Mouse (Mus musculus) hindbrain, embryonic 16.5 days (tissue): ENCODE measurements around the gene Zmiz1. TPM values are rescaled to one million over a fixed set of nuclear protein-coding genes. Genes with fewer than 3 reads are reported as not detected.

Experiments
- ATAC-seq: fragments of 200-750 bp; cut with Nextera tagmentation; 2 replicates; pipeline ENCODE4 v1.8.0; 2017; ENCODE audit warnings: moderate TSS enrichment, moderate library complexity
- H3K27ac ChIP-seq: fragments of 300-500 bp; sonication (generic); 2 replicates; pipeline ENCODE4 v1.5.1; 2014; ENCODE audit warnings: low read depth, mild to moderate bottlenecking, control low read depth, low read length, moderate library complexity
- H3K27me3 ChIP-seq: fragments of 300-500 bp; sonication (generic); replicated peaks from 2 replicates; pipeline ENCODE4 v1.6.1; 2014; ENCODE audit warnings: low read length; ENCODE audit not compliant: control insufficient read depth, insufficient read depth
- H3K36me3 ChIP-seq: fragments of 300-500 bp; sonication (generic); 2 replicates; pipeline ENCODE4 v1.6.1; 2014; ENCODE audit warnings: mild to moderate bottlenecking, low read length, moderate library complexity, mixed read lengths; ENCODE audit not compliant: control insufficient read depth, insufficient read depth
- H3K4me1 ChIP-seq: fragments of 300-500 bp; sonication (generic); 2 replicates; pipeline ENCODE4 v1.6.1; 2014; ENCODE audit warnings: low read depth, low read length; ENCODE audit not compliant: control insufficient read depth, insufficient read depth
- H3K4me2 ChIP-seq: fragments of 300-500 bp; sonication (generic); 2 replicates; pipeline ENCODE4 v1.6.1; 2014; ENCODE audit warnings: mild to moderate bottlenecking, low read length, control low read depth, moderate library complexity
- H3K4me3 ChIP-seq: fragments of 300-500 bp; sonication (generic); 2 replicates; pipeline ENCODE4 v1.5.1; 2014; ENCODE audit warnings: mild to moderate bottlenecking, low read length, control low read depth, moderate library complexity
- H3K9ac ChIP-seq: fragments of 300-500 bp; sonication (generic); 2 replicates; pipeline ENCODE4 v1.6.1; 2014; ENCODE audit warnings: low read depth, mild to moderate bottlenecking, control low read depth, low read length, moderate library complexity
- H3K9me3 ChIP-seq: fragments of 300-500 bp; sonication (generic); 2 replicates; pipeline ENCODE4 v1.6.1; 2014; ENCODE audit warnings: mild to moderate bottlenecking, low read length, moderate library complexity; ENCODE audit not compliant: control insufficient read depth
- WGBS: fragments of 180-500 bp; shearing (Covaris S2); extraction: QIAGEN DNeasy Blood & Tissue Kit; methylation state at CpG from one replicate; pipeline ENCODE4 v1.1.7; 2014; 5-methylcytosine and 5-hydroxymethylcytosine counted together
- polyA plus RNA-seq: library from polyadenylated mRNA; unstranded; fragments of >200 nt; fragmentation: Nextera tagmentation; extraction: Ambion mirVana; gene quantifications from 2 replicates; pipeline ENCODE4 v1.2.1, GENCODE M21; 2015

The Zmiz1 gene
- polyA plus RNA-seq, 1 experiment from 2014 or later: 50.4 TPM

GRCm38 (mm10) chr14:25585545-25586301, 126.7 kb downstream of the Zmiz1 start:
- H3K27ac ChIP-seq: peak overlapping the region; percentile 97
- 4% methylated on average over 21 of the region's 21 CpGs for WGBS
- peak overlapping the region; percentile 10; the same call in 1 of the 2 replicates for H3K4me2 ChIP-seq
- ATAC-seq: peak; percentile 86
- H3K9me3 ChIP-seq: no peaks in the 10 kb centered on the region
- H3K9ac ChIP-seq: peak overlapping the region; percentile 66
- peaks cover 8% of the 10 kb centered on the region for H3K36me3 ChIP-seq
- no peak overlapping the region for H3K4me3 ChIP-seq
- peaks cover 65% of the 10 kb centered on the region for H3K4me1 ChIP-seq
- H3K27me3 ChIP-seq: no peaks in the 10 kb centered on the region

- peak overlapping the region; percentile 97 for H3K27ac ChIP-seq
- peak overlapping the region; percentile 9 for H3K4me2 ChIP-seq
- no peak for ATAC-seq
- WGBS: 13% methylated on average over 10 of the region's 10 CpGs
- H3K36me3 ChIP-seq: peaks cover 8% of the 10 kb centered on the region
- no peaks in the 10 kb centered on the region for H3K9me3 ChIP-seq
- H3K4me1 ChIP-seq: peaks cover 65% of the 10 kb centered on the region
- H3K4me3 ChIP-seq: no peak overlapping the region
- no peaks in the 10 kb centered on the region for H3K27me3 ChIP-seq
- H3K9ac ChIP-seq: peak overlapping the region; percentile 66
Measured at GRCm38 (mm10) chr14:25586846-25587486, 128.0 kb downstream of the Zmiz1 start.

- WGBS: 3% methylated on average over 6 of the region's 6 CpGs
Measured at GRCm38 (mm10) chr14:25587487-25588001, 128.6 kb downstream of the Zmiz1 start.

GRCm38 (mm10) chr14:25588156-25588555, 129.2 kb downstream of the Zmiz1 start:
- no peaks in the 10 kb centered on the region for H3K27me3 ChIP-seq
- no peak overlapping the region for H3K4me3 ChIP-seq
- no peak for ATAC-seq
- peaks cover 67% of the 10 kb centered on the region for H3K4me1 ChIP-seq
- H3K4me2 ChIP-seq: no peak overlapping the region
- H3K27ac ChIP-seq: peak overlapping the region; percentile 97
- 29% methylated on average over 2 of the region's 2 CpGs for WGBS
- H3K9ac ChIP-seq: peak overlapping the region; percentile 29; the same call in 1 of the 2 replicates
- no peaks in the 10 kb centered on the region for H3K36me3 ChIP-seq
- H3K9me3 ChIP-seq: no peaks in the 10 kb centered on the region

More at GRCm38 (mm10) chr14:25587487-25588001, 128.6 kb downstream of the Zmiz1 start:
- Histone ChIP-seq H3K27ac (peak overlapping the region; percentile 97), H3K27me3 (no peaks in the 10 kb centered on the region), H3K4me2 (peak overlapping the region; percentile 9), H3K4me3 (no peak overlapping the region), H3K4me1 (peaks cover 67% of the 10 kb centered on the region), H3K9ac (peak overlapping the region; percentile 66), H3K9me3 (no peaks in the 10 kb centered on the region), H3K36me3 (peaks cover 5% of the 10 kb centered on the region)
- peak; percentile 78 for ATAC-seq

- Histone ChIP-seq H3K36me3 (no peaks in the 10 kb centered on the region), H3K4me3 (no peak overlapping the region), H3K9me3 (no peaks in the 10 kb centered on the region), H3K9ac (0 out of 2 replicates have a peak overlapping the region, but pooled peaks have one; percentile 8), H3K27ac (peak overlapping the region; percentile 97), H3K4me1 (peaks cover 72% of the 10 kb centered on the region), H3K4me2 (no peak overlapping the region), H3K27me3 (no peaks in the 10 kb centered on the region)
- WGBS: 44% methylated on average over 16 of the region's 16 CpGs
- no peak for ATAC-seq
Measured at GRCm38 (mm10) chr14:25588946-25589937, 130.3 kb downstream of the Zmiz1 start.

- no peak for ATAC-seq
- 56% methylated on average over 4 of the region's 5 CpGs for WGBS
- Histone ChIP-seq H3K27me3 (no peaks in the 10 kb centered on the region), H3K4me3 (no peak overlapping the region), H3K4me2 (no peak overlapping the region), H3K9ac (no peak overlapping the region), H3K9me3 (no peaks in the 10 kb centered on the region), H3K27ac (no peak overlapping the region), H3K4me1 (peaks cover 58% of the 10 kb centered on the region), H3K36me3 (no peaks in the 10 kb centered on the region)
Measured at GRCm38 (mm10) chr14:25591000-25591399, 132.0 kb downstream of the Zmiz1 start.

- Histone ChIP-seq H3K4me3 (no peak overlapping the region), H3K4me2 (no peak overlapping the region), H3K27ac (no peak overlapping the region), H3K9me3 (no peaks in the 10 kb centered on the region), H3K36me3 (no peaks in the 10 kb centered on the region), H3K9ac (no peak overlapping the region), H3K4me1 (peaks cover 54% of the 10 kb centered on the region), H3K27me3 (no peaks in the 10 kb centered on the region)
- 93% methylated on average over 1 of the region's 1 CpGs for WGBS
- no peak for ATAC-seq
Measured at GRCm38 (mm10) chr14:25591426-25591825, 132.4 kb downstream of the Zmiz1 start.

- no peak overlapping the region for H3K27ac ChIP-seq
- H3K27me3 ChIP-seq: no peaks in the 10 kb centered on the region
- H3K9ac ChIP-seq: no peak overlapping the region
- no peaks in the 10 kb centered on the region for H3K36me3 ChIP-seq
- WGBS: 38% methylated on average over 6 of the region's 6 CpGs
- peaks cover 43% of the 10 kb centered on the region for H3K4me1 ChIP-seq
- ATAC-seq: no peak
- H3K9me3 ChIP-seq: no peaks in the 10 kb centered on the region
- no peak overlapping the region for H3K4me3 ChIP-seq
- H3K4me2 ChIP-seq: no peak overlapping the region
Measured at GRCm38 (mm10) chr14:25592522-25592921, 133.5 kb downstream of the Zmiz1 start.
